Mouse (Mus musculus) lung, postnatal 36 days (tissue): ENCODE data around the gene 6330403K07Rik.

Experiments used
- DNase-seq: peaks from one replicate; pipeline ENCODE4 v3.0.0; 2022; ENCODE audit warnings: mixed read lengths

6330403K07Rik gene

DNA sequence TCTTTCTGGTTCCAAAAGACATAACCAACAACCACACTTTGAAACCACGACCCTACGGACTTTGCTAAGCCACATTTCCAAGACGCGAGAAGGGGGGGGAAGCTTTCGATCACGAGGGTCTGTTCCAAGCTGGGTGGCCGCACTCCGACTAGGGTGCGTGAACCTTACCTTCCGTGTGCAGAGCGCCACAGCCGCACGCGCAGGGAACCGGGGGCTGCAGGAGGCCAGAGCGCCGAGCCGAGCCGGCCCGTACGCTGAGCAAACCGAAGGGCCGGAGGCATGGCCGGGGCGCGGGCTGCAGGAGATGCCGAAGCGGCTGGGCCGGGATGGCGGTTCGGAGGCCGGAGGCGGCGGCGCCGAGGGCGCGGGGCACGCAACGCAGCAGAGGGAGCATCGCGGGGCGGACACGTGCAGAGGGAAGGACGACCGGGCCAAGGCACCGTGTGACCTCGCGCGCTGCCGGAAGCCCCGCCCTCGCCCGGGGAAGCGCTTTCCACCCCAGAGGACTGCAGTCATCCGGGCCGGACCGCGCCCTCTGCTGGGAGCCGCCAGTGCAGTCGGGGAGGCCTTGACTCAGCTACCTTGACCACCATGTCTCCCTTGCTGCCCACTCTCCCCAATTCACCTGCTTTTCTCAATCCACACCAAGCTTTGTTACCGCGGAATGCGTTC, 50.6 kb downstream of the 6330403K07Rik start, which contains the start of gene C1qbp:
Gene C1qbp, minus strand, starts transcription at position 470 of the 672 bp plus-strand sequence.
- DNase-seq = peak; percentile 95

DNA sequence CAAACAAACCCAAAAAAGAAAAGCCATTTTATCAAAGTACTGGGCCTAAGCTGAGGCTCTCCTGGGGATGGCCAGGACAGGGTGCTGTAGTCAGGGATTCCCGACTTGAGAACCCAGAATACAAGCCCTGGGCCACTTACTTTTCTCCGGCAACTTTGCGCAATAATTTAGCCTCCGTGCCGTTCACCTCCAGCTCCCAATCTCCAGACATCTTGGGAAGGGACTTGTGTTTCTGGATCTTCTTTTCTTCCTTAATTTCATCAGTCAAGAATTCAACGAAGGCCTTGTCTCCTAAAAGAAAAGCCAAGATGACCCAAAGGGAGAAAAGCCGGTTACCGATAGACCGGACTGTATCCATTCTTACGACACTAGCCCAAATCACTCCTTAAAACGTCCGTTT, 51.3 kb downstream of the 6330403K07Rik start:
- DNase-seq = no peak
